ENCODE assay signal across 8 mouse cellular contexts in the genomic region with DNA sequence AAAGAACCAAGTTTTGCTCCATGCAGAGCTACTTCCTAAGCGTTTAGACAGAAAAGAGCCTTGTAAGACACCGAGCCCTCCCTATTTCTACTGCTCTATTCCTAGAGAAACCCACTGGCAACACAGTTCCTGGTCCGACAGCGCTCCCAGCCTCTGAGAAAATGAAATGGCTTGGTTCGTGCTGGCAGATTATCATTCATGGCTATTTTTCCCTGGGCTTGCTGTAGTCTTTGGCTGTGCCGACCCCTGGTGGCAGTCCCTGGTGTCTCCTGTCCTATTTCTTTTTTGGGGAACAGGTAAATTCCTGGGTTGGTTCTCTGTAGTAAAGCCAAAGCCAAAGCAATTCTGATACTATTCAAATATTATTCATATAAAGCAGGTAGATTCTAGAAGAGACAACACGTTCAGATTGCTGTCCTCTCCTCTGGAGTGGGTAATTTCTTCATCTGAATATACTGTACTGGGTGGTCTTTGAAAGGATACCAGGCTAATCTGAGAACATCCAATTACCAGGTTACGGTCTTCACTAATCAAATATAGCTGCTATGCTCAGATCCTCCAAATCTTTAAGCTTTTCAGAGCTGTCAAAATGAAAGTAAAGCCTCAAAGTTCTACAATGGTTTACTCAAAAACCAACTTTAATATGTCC.
DNase-seq lines count a peak whose midpoint lies in the region; ATAC-seq and TF ChIP-seq lines count a peak whose summit lies in the region.

No protein-coding gene starts in this region.

- H3K4me2 ChIP-seq in embryonic facial prominence, embryonic 14.5 days (ENCODE audit: low read depth, low read length): no peak overlapping the region
- no peak overlapping the region for H3K4me2 ChIP-seq in limb, embryonic 13.5 days (replicated peaks)
- H3K4me2 ChIP-seq in midbrain, embryonic 16.5 days (ENCODE audit: low read length): no peak overlapping the region

- no peaks in the 10 kb centered on the region for H3K4me1 ChIP-seq in bone marrow, adult 2 months (ENCODE audit: control insufficient read depth, insufficient read depth, low read length)
- no peaks in the 10 kb centered on the region for H3K4me1 ChIP-seq in embryonic facial prominence, embryonic 14.5 days (ENCODE audit: control insufficient read depth, insufficient read depth, low read length)
- H3K4me1 ChIP-seq in heart, embryonic 10.5 days: peaks cover 17% of the 10 kb centered on the region
- peaks cover 13% of the 10 kb centered on the region for H3K4me1 ChIP-seq in limb, embryonic 13.5 days
- peaks cover 1% of the 10 kb centered on the region; the same call in 1 of the 2 replicates for H3K4me1 ChIP-seq in midbrain, embryonic 16.5 days (ENCODE audit: control insufficient read depth, insufficient read depth, low read length)

- no peaks in the 10 kb centered on the region for H3K36me3 ChIP-seq in C2C12 (ENCODE audit: control insufficient read depth, insufficient read depth)
- peaks cover 38% of the 10 kb centered on the region for H3K36me3 ChIP-seq in embryonic facial prominence, embryonic 14.5 days (ENCODE audit: control insufficient read depth, insufficient read depth, low read length)
- H3K36me3 ChIP-seq in heart, embryonic 10.5 days: peaks cover 48% of the 10 kb centered on the region
- H3K36me3 ChIP-seq in limb, embryonic 13.5 days: peaks cover 48% of the 10 kb centered on the region
- H3K36me3 ChIP-seq in midbrain, embryonic 16.5 days (ENCODE audit: control insufficient read depth, insufficient read depth, low read length): no peaks in the 10 kb centered on the region

- H3K79me2 ChIP-seq in C2C12 (ENCODE audit: control insufficient read depth, insufficient read depth): no peaks in the 10 kb centered on the region

- H3ac ChIP-seq in C2C12 (ENCODE audit: control insufficient read depth, insufficient read length, low read depth): no peak overlapping the region

- H3K9ac ChIP-seq in embryonic facial prominence, embryonic 14.5 days (ENCODE audit: low read depth, low read length): no peak overlapping the region
- H3K9ac ChIP-seq in limb, embryonic 13.5 days: no peak overlapping the region
- H3K9ac ChIP-seq in midbrain, embryonic 16.5 days (ENCODE audit: low read depth, low read length): no peak overlapping the region

- H3K27ac ChIP-seq in bone marrow, adult 2 months (ENCODE audit: control insufficient read depth, insufficient read depth, low read depth, low read length, poor library complexity): no peak overlapping the region
- 0 out of 2 replicates have a peak overlapping the region, but pooled peaks have one; percentile 61 for H3K27ac ChIP-seq in embryonic facial prominence, embryonic 14.5 days (replicated peaks; ENCODE audit: low read depth, low read length)
- peak overlapping the region; percentile 72; the same call in 1 of the 2 replicates for H3K27ac ChIP-seq in heart, embryonic 10.5 days
- H3K27ac ChIP-seq in limb, embryonic 13.5 days: no peak overlapping the region
- no peak overlapping the region for H3K27ac ChIP-seq in midbrain, embryonic 16.5 days (ENCODE audit: low read length)

- H3K9me3 ChIP-seq in embryonic facial prominence, embryonic 14.5 days (ENCODE audit: control insufficient read depth, low read length): peaks cover 14% of the 10 kb centered on the region
- no peaks in the 10 kb centered on the region for H3K9me3 ChIP-seq in heart, embryonic 10.5 days
- no peaks in the 10 kb centered on the region; the same call in 1 of the 2 replicates for H3K9me3 ChIP-seq in limb, embryonic 13.5 days
- H3K9me3 ChIP-seq in midbrain, embryonic 16.5 days (replicated peaks; ENCODE audit: control insufficient read depth, low read length, poor library complexity, severe bottlenecking): peaks cover 2% of the 10 kb centered on the region; the same call in 1 of the 2 replicates

- H3K4me3 ChIP-seq in C2C12 (ENCODE audit: insufficient read depth, poor library complexity, severe bottlenecking): no peak overlapping the region
- no peak overlapping the region for H3K4me3 ChIP-seq in bone marrow, adult 2 months (replicated peaks; ENCODE audit: control insufficient read depth, low read depth, low read length)
- no peak overlapping the region for H3K4me3 ChIP-seq in embryonic facial prominence, embryonic 14.5 days (ENCODE audit: low read depth, low read length)
- H3K4me3 ChIP-seq in heart, embryonic 10.5 days: no peak overlapping the region
- no peak overlapping the region for H3K4me3 ChIP-seq in limb, embryonic 13.5 days
- H3K4me3 ChIP-seq in midbrain, embryonic 16.5 days (ENCODE audit: low read depth, low read length): no peak overlapping the region

- H3K27me3 ChIP-seq in C2C12 (ENCODE audit: control insufficient read depth, insufficient read depth, insufficient read length): no peaks in the 10 kb centered on the region
- no peaks in the 10 kb centered on the region for H3K27me3 ChIP-seq in embryonic facial prominence, embryonic 14.5 days (replicated peaks; ENCODE audit: control insufficient read depth, insufficient read depth, low read length)
- no peaks in the 10 kb centered on the region for H3K27me3 ChIP-seq in heart, embryonic 10.5 days (ENCODE audit: insufficient read depth, poor library complexity, severe bottlenecking)
- H3K27me3 ChIP-seq in limb, embryonic 13.5 days: no peaks in the 10 kb centered on the region
- no peaks in the 10 kb centered on the region for H3K27me3 ChIP-seq in midbrain, embryonic 16.5 days (ENCODE audit: control insufficient read depth, insufficient read depth, low read depth, low read length)

- no peak for TF ChIP-seq POLR2A in bone marrow, adult 2 months (IDR thresholded peaks at IDR 0.05; ENCODE audit: borderline replicate concordance, control insufficient read depth, low read depth, low read length)

- H3K79me3 ChIP-seq in C2C12 (ENCODE audit: low read depth): no peaks in the 10 kb centered on the region

- peak; percentile 94 for DNase-seq in embryonic facial prominence, embryonic 14.5 days (ENCODE audit: low spot score)
- DNase-seq in heart, embryonic 10.5 days (ENCODE audit: low spot score): peak; percentile 90
- DNase-seq in kidney, adult 9 months: peak; percentile 84
- DNase-seq in spleen, postnatal 4 days (ENCODE audit: low spot score in 2 of 2): peak; percentile 55 to 76

- peak; percentile 77 for TF ChIP-seq CTCF in C2C12 (IDR thresholded peaks at IDR 0.05; ENCODE audit: control insufficient read depth, insufficient read depth, insufficient read length)
- TF ChIP-seq CTCF in bone marrow, adult 2 months (IDR thresholded peaks at IDR 0.05; ENCODE audit: control insufficient read depth, insufficient read depth, low read length): peak; percentile 72

- peak; percentile 86 for ATAC-seq in embryonic facial prominence, embryonic 14.5 days (ENCODE audit: low read depth)
- peak; percentile 74 for ATAC-seq in limb, embryonic 13.5 days (ENCODE audit: low FRiP score, low read depth)
- peak; percentile 89 for ATAC-seq in midbrain, embryonic 16.5 days

- WGBS in bone marrow, adult 2 months: 19% methylated on average over 8 of the region's 8 CpGs
- WGBS in embryonic facial prominence, embryonic 14.5 days: 43% methylated on average over 8 of the region's 8 CpGs
- 50% methylated on average over 8 of the region's 8 CpGs for WGBS in heart, embryonic 10.5 days
- WGBS in limb, embryonic 13.5 days: 38% methylated on average over 8 of the region's 8 CpGs
- WGBS in midbrain, embryonic 16.5 days: 39% methylated on average over 8 of the region's 8 CpGs

TF ChIP-seq in C2C12, 6 proteins besides CTCF, POLR2A, EP300 and RAD21:
- TF ChIP-seq USF1 (IDR thresholded peaks at IDR 0.05; ENCODE audit: low read depth) (no peak), FOSL1 (IDR thresholded peaks at IDR 0.05; ENCODE audit: insufficient read depth, low read length, poor library complexity, severe bottlenecking) (no peak), MYOG (IDR thresholded peaks at IDR 0.05; ENCODE audit: control insufficient read depth, extremely low read depth, insufficient read length) (no peak), MYOD1 (IDR thresholded peaks at IDR 0.05; ENCODE audit: control insufficient read depth, insufficient read length, low read depth) (no peak), MAX (IDR thresholded peaks at IDR 0.05) (no peak), CEBPB (IDR thresholded peaks at IDR 0.05; ENCODE audit: low read depth) (no peak)

Comparison
In these comparisons a context has a peak if more than half of its experiments do, and no peak if none do; other contexts are left out.
1. H3K27ac ChIP-seq: peak in embryonic facial prominence, embryonic 14.5 days (single experiment) and heart, embryonic 10.5 days (single experiment); none in bone marrow, adult 2 months (single experiment), limb, embryonic 13.5 days (single experiment) and midbrain, embryonic 16.5 days (single experiment).
2. Peak in every context shown above with its lines, with median percentiles within 50 percentile points of each other: ATAC-seq and DNase-seq.